Mouse (Mus musculus) thymus, postnatal 36 days (tissue): ENCODE results near the gene Agap1.

ENCODE experiments used
- DNase-seq, 2 experiments: peaks; one replicate each; pipeline ENCODE4 v3.0.0; 2022; ENCODE audit warnings: mixed read lengths in 2 of 2

Agap1 gene

GRCm38 (mm10) chr1:89775750-89776149 lies 321.1 kb downstream of the Agap1 start:
- no peak for DNase-seq

- DNase-seq: no peak
These were observed 326.1 kb downstream of the Agap1 start for GRCm38 (mm10) chr1:89780675-89781074.

- no peak for DNase-seq
These were observed 327.3 kb downstream of the Agap1 start for GRCm38 (mm10) chr1:89781861-89782260.

GRCm38 (mm10) chr1:89786793-89787192 lies 332.2 kb downstream of the Agap1 start:
- DNase-seq: no peak

- no peak for DNase-seq
These were observed 344.1 kb downstream of the Agap1 start for GRCm38 (mm10) chr1:89798724-89799123.

DNA sequence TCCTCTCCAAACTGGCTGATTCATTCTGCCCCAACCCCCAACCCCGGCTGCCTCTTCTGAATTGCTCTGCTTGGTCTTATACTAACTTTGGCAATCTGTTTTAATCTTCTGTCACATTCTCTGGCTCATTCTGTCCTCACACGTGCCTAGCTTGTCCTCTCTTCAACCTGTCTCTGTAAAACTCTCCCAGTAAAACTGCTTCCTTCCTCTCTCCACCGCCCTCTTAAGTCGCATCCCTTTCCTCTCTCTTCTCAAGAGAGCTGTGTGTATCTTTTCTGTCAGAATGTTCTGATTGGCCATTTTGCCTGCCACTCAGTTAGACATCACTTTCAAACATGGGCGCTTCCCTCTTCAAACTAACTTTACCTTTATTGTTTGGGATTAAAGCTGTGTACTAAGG lies 346.9 kb downstream of the Agap1 start:
- no peak for DNase-seq

GRCm38 (mm10) chr1:89804981-89805380 lies 350.4 kb downstream of the Agap1 start:
- no peak for DNase-seq

DNA sequence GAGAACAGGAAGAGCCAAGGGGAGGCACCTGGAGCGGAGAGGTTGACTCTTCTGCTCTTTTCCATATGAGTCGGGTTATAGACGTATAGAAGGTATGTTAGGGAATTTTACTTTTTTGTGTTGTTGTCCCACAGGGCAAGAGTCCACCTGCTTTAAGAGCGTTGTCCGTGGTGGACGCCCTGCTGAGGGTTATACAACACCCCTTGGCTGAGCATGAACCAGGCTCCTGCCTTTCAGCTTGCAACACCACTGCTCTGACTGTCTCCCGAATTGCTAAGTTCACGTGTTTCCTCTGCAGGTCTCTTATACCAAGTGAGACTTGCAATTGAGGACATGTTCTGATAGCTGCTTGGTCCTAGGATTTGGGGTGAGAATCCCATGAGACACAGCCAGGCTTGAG lies 358.2 kb downstream of the Agap1 start:
- DNase-seq: no peak

- no peak for DNase-seq
These were observed 362.0 kb downstream of the Agap1 start for GRCm38 (mm10) chr1:89816487-89817206.

DNA sequence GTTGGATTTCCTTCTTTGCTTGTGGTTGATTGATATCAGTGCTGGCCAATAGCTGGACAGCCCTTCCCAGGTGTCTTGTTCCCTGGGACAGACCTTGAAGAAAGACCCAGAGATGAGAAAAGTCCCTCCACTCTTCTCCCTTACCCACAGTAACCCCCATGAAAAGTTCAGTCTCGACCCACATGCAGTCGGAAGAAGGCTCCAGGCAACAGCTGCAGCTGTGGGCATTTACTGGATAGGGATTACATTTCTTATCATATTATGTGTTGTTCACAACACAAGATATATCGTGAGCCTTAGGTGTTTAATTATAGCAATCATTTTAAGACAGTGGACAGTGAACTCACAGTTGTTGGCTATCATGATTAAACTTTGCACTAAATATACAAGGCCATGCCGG lies 367.2 kb downstream of the Agap1 start:
- DNase-seq: no peak

DNA sequence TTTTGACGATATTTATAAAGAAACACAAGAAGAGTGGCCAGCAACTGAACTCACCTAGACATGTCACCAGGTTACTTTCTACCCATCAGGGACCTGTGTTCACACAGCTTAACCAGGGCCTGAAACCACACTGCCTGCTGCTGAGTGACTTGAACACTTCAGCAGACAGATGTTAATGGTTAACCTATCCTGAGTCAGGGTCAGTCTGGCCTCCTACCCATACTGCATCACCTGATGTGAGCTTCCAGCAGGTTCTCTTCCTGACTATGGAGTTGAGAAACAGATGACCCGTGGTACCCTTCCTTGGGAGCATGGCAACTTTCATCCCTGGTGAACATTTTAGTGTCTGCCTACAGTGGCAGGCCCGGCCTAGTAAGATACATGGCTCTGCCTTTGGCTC lies 367.8 kb downstream of the Agap1 start:
- no peak for DNase-seq

- no peak for DNase-seq
These were observed 368.4 kb downstream of the Agap1 start for GRCm38 (mm10) chr1:89823036-89823435.

GRCm38 (mm10) chr1:89827051-89827450 lies 372.4 kb downstream of the Agap1 start:
- no peak for DNase-seq

DNA sequence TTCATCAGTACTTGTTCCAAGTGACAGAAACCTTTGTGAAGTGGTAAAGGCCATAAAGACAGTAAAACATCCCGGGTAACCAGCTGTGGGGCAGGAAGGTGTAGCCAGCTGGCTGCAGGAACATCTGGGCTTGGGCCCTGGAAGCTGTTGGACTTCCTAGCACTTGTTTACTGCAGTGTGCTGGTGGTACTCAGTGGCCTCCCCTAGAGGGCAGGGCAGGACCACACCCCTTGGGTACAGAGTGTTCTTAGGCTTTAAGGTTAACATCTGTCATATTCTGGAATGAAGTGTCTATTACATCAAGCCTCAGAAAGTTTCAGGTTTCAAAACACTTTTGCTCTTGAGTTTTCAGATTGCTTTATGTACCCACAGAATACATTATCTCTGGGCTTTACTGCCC lies 376.5 kb downstream of the Agap1 start:
- no peak for DNase-seq

DNA sequence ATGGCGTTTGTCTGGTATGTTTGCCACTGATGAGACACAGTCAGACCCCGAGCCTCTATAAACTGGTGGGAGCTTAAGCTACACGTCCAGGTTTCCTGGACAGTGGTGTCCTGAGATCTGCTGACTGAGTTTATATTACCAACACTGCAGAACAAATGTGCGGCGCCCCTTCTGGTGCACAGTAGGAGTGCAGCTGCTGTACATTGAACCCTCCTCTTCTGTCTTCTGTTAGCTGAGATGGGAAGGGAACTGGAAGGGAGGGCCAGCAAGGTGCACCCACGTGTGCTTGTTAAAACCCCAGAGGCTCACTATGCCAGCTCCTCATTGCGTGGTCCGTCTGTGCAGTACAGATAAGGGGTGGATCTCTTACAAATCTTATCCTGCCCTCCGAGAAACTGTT lies 389.5 kb downstream of the Agap1 start:
- DNase-seq: no peak

DNA sequence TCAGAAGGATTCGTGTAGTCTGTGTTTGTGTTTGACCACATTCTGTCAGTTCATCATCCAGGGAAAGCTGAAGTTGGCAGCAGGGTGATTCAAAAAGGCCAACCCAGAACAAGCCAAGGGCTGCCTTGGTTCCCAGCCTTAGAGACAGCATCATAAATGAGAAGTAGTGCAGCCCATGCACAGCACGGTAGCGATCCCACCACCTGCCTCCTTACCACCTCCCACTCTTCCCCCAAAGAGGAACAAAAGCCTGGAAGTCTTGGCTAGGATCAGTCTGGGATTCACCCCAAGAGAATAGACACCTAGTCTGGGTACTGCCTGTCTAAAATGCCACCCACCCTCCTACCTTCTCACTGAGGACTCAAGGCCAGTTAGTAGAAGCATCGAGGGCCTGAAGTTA lies 390.9 kb downstream of the Agap1 start:
- DNase-seq: no peak

GRCm38 (mm10) chr1:89846148-89846547 lies 391.5 kb downstream of the Agap1 start:
- no peak for DNase-seq

GRCm38 (mm10) chr1:89848356-89849039 lies 393.9 kb downstream of the Agap1 start:
- DNase-seq: no peak

DNA sequence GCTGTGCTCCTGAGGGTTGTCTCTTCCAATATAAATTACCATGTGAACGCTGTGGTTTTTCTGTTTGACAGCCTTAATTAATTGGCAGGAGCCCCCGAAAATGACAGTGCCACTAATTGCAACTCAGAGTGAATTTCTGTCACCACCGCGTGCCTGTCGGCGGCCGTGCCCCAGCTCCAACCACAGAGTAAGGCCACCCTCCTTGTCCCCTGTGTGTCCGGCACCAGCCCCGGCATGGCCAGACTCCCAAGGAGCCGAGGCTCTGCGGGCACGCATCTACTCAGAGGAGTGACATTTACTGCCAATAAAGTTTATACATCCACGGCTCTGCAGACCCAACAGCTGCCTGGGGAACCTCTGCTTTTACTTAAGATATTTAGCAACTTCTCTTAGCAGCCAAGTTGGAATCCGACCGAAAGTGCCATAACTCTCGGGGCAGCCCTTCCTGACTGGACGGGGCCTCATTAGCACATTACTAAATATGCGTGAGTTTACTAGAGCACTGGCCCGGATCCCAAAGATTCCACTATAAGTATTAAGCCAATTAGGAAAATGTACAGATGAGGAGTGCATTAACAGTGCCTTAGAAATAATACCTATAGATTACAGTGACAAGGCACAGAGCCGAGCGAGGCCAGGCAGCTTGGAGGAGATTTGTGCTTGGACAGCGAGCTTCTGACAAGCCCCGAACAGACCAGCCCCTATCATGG lies 394.7 kb downstream of the Agap1 start:
- DNase-seq: no peak

- no peak for DNase-seq
These were observed 395.2 kb downstream of the Agap1 start for GRCm38 (mm10) chr1:89849861-89850230.

GRCm38 (mm10) chr1:89850681-89851414 lies 396.2 kb downstream of the Agap1 start:
- no peak for DNase-seq

- no peak for DNase-seq
These were observed 404.6 kb downstream of the Agap1 start for GRCm38 (mm10) chr1:89859182-89859581.

DNA sequence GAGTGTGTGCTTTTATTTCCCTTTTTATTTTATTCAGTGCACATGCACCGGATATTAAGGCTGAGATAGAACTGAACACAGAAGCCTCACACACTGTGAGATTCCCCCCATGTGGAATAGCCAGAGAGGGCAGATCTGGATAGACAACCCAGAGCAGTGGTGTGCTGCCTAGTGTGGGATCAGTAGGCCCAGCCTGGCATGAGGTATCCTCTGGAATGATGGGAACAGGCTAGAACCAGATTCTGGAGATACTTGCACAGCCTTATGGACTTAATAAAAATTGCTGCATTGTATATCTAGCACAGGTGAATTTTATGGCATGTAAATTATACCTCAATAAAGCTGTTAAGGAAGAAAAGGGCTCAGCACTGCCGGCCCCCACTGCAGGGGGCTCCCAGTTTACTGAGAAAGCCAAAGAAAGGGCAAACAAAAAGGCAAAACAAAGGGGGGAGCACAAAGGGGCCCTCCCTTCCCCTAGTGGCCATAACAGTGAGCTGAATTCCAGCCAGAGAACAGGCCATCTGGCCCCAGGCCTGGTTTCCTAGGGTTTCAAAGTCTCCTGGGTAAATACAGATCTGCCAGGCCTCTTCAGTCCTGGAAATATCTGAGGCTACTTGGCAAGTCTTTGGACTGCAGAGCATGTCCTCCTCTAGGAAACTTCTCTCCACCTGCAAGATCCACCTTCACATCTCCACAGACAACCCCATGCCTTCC lies 405.6 kb downstream of the Agap1 start:
- no peak for DNase-seq
